Mouse (Mus musculus) heart, embryonic 12.5 days (tissue): ENCODE data around the gene Ralgps1. TPM values are rescaled to one million over a fixed set of nuclear protein-coding genes. Genes with fewer than 3 reads are reported as not detected.
A peak's percentile ranks its signal among the peaks of the same experiment; 100 is the strongest.

Experiments used
- ATAC-seq: fragments of 200-750 bp; cut with Nextera tagmentation; 2 replicates; pipeline ENCODE4 v1.8.0; 2017; ENCODE audit warnings: moderate TSS enrichment, moderate library complexity; ENCODE audit not compliant: insufficient number of reproducible peaks, low FRiP score
- H3K27ac ChIP-seq: fragments of 300-500 bp; sonication (generic); 2 replicates; pipeline ENCODE4 v1.5.1; 2016; ENCODE audit warnings: mild to moderate bottlenecking, moderate library complexity; ENCODE audit not compliant: poor library complexity, severe bottlenecking
- H3K27me3 ChIP-seq: fragments of 300-500 bp; sonication (generic); replicated peaks from 2 replicates; pipeline ENCODE4 v1.6.1; 2016; ENCODE audit warnings: mild to moderate bottlenecking, moderate library complexity
- H3K36me3 ChIP-seq: fragments of 300-500 bp; sonication (generic); 2 replicates; pipeline ENCODE4 v1.6.1; 2016; ENCODE audit warnings: mild to moderate bottlenecking, moderate library complexity
- H3K4me1 ChIP-seq: fragments of 300-500 bp; sonication (generic); replicated peaks from 2 replicates; pipeline ENCODE4 v1.6.1; 2016; ENCODE audit warnings: mild to moderate bottlenecking
- H3K4me2 ChIP-seq: fragments of 300-500 bp; sonication (generic); 2 replicates; pipeline ENCODE4 v1.6.1; 2016; ENCODE audit warnings: mild to moderate bottlenecking, moderate library complexity
- H3K4me3 ChIP-seq: fragments of 300-500 bp; sonication (generic); 2 replicates; pipeline ENCODE4 v1.5.1; 2016; ENCODE audit warnings: mild to moderate bottlenecking
- H3K9ac ChIP-seq: fragments of 300-500 bp; sonication (generic); 2 replicates; pipeline ENCODE4 v1.6.1; 2016; ENCODE audit warnings: mild to moderate bottlenecking, moderate library complexity
- H3K9me3 ChIP-seq: fragments of 300-500 bp; sonication (generic); replicated peaks from 2 replicates; pipeline ENCODE4 v1.6.1; 2016; ENCODE audit warnings: mild to moderate bottlenecking, moderate library complexity
- WGBS: fragments of 180-500 bp; shearing (Covaris S2); methylation state at CpG from one replicate; pipeline ENCODE4 v1.1.7; 2016; 5-methylcytosine and 5-hydroxymethylcytosine counted together
- polyA plus RNA-seq: library from polyadenylated mRNA; unstranded; fragments of >200 nt; fragmentation: Nextera tagmentation; extraction: Ambion mirVana; gene quantifications from 2 replicates; pipeline ENCODE4 v1.2.1, GENCODE M21; 2016

Gene Ralgps1
- polyA plus RNA-seq, 1 experiment from 2014 or later, result 6.3 TPM

- Histone ChIP-seq H3K4me3 (no peak overlapping the region), H3K9ac (no peak overlapping the region), H3K9me3 (no peaks in the 10 kb centered on the region), H3K27me3 (no peaks in the 10 kb centered on the region), H3K4me1 (peaks cover 38% of the 10 kb centered on the region), H3K27ac (no peak overlapping the region), H3K36me3 (no peaks in the 10 kb centered on the region), H3K4me2 (no peak overlapping the region)
- ATAC-seq, result no peak
- WGBS, result 70% methylated on average over 8 of the region's 8 CpGs
These were observed 110.5 kb downstream of the Ralgps1 start for GRCm38 (mm10) chr2:33260772-33261171.

DNA sequence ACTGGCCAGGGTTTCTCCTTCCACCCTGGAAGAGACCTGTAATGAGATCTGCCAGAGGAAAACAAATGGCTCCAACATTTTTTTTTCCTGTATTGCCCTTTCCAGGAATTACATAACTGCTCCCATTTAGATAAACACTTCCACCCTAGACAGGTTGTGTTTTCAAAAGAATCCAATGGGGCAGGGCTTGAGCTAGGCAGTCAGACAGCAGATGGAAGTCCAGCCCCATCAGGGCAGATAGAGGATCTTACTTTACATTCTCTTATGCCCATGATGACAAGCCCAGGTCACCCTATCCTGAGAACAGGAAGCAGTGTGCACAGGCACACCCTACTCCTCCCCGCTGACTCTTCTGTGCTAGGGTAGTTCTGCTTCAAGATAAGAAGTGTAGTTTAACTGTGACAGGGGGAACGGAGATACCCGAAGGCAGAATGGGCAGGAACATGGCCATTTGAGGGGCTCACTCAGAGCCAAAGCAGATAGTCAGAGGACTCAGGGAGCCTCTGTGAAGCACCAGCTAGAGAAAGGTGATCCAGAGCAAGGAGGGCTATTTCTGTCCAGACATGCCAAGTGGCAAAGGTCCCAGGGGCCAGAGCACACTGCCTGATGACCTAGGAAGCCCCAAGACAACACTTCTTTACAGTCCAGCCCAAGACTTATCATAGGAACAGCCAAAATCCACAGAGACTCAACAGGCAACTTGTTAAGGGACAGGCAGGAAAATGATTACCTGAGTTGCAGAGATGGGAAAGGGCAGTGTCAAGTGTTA, 114.3 kb downstream of the Ralgps1 start:
- H3K4me3 ChIP-seq, result no peak overlapping the region
- ATAC-seq, result no peak
- no peaks in the 10 kb centered on the region for H3K27me3 ChIP-seq
- no peaks in the 10 kb centered on the region for H3K9me3 ChIP-seq
- no peak overlapping the region for H3K9ac ChIP-seq
- WGBS, result 26% methylated on average over 3 of the region's 3 CpGs
- no peaks in the 10 kb centered on the region for H3K36me3 ChIP-seq
- no peak overlapping the region for H3K4me2 ChIP-seq
- H3K4me1 ChIP-seq, result peaks cover 61% of the 10 kb centered on the region
- peak overlapping the region; percentile 30; the same call in 1 of the 2 replicates for H3K27ac ChIP-seq

DNA sequence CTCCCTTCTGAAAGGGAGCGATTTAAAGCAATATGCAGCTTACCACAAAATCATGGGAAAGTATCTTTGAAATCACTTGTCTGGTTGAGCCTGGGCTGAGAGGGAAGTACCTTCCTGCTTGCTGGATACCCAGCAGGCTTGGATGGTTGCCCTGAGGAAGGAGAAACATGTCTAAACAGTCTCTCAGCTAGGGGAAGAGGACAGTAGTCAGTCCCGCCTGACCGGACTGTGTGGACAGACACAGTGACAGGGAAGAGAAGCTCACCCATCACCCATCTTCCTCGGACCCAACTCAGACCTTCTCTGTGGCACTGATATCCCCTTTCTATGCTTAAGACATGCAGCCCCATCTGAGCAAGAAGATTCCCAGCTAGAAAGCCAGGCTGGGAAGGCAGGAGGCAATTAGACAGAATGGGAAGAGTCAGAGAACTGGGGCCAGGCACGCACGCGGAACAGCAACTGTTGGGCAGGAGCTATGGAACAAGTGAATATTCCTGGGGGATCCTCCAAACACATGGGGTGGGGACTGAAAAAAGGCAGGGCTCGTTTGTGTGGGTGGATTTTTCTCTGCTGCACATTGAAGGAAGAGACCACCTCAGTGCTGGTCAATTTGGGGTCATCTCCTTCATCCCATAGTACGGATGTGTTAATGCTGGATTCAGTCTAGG, 116.8 kb downstream of the Ralgps1 start:
- Histone ChIP-seq H3K36me3 (no peaks in the 10 kb centered on the region), H3K27ac (peak overlapping the region; percentile 86), H3K4me1 (peaks cover 75% of the 10 kb centered on the region), H3K9me3 (no peaks in the 10 kb centered on the region), H3K4me2 (peak overlapping the region; percentile 5; the same call in 1 of the 2 replicates), H3K27me3 (no peaks in the 10 kb centered on the region), H3K4me3 (no peak overlapping the region), H3K9ac (0 out of 2 replicates have a peak overlapping the region, but pooled peaks have one; percentile 11)
- 70% methylated on average over 9 of the region's 9 CpGs for WGBS
- ATAC-seq, result no peak

- peak overlapping the region; percentile 86 for H3K27ac ChIP-seq
- ATAC-seq, result peak; percentile 46
- H3K9ac ChIP-seq, result no peak overlapping the region
- H3K4me1 ChIP-seq, result peaks cover 82% of the 10 kb centered on the region
- H3K4me2 ChIP-seq, result peak overlapping the region; percentile 38
- H3K36me3 ChIP-seq, result no peaks in the 10 kb centered on the region
- H3K9me3 ChIP-seq, result no peaks in the 10 kb centered on the region
- H3K4me3 ChIP-seq, result no peak overlapping the region
- WGBS, result 17% methylated on average over 4 of the region's 4 CpGs
- H3K27me3 ChIP-seq, result no peaks in the 10 kb centered on the region
These were observed 117.6 kb downstream of the Ralgps1 start for GRCm38 (mm10) chr2:33253572-33254190.

GRCm38 (mm10) chr2:33252751-33253150, 118.5 kb downstream of the Ralgps1 start:
- Histone ChIP-seq H3K4me1 (peaks cover 85% of the 10 kb centered on the region), H3K27ac (peak overlapping the region; percentile 86)
- no peak for ATAC-seq

DNA sequence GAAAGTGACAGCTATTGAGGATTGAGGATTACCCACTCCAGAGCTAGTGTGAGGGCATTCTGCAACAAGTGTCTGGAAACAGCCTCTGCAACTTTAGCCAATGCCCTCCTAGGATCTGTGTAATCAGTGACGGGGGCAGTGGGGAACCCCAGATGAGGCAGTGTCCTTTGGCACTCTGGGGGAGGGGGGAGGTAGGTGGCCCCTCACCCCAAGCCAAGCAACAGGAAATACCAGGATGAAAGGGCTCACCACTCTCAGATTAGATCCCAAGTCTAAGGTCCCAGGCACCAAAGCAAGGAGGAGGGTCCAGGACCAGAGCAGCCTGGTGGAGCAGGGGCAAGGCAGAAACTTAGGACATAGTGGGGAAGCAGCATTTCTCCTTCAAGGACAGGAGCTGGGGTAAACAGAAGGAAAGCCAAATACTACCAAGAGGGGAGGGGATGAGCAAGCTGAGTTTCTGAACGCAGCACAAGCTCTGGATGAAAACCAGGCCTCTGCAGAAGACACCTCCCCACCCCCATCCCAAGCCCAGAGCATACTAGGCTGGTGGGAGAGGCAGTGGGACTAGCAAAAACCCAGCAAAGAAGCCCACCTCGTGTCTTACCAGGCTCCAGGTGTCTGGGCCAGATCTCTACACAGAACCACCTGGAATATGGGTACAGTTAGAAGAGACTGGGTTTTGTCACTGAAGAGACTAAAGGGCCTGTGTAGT, 121.2 kb downstream of the Ralgps1 start:
- Histone ChIP-seq H3K27ac (peak overlapping the region; percentile 82), H3K27me3 (no peaks in the 10 kb centered on the region)
- WGBS, result 24% methylated on average over 3 of the region's 3 CpGs

More at GRCm38 (mm10) chr2:33252751-33253150, 118.5 kb downstream of the Ralgps1 start:
- Histone ChIP-seq H3K4me3 (no peak overlapping the region), H3K9me3 (no peaks in the 10 kb centered on the region), H3K4me2 (no peak overlapping the region), H3K9ac (no peak overlapping the region), H3K36me3 (0 out of 2 replicates have a peak, but pooled peaks cover 2% of the 10 kb centered on the region), H3K27me3 (no peaks in the 10 kb centered on the region)
- 86% methylated on average over 6 of the region's 6 CpGs for WGBS

DNA sequence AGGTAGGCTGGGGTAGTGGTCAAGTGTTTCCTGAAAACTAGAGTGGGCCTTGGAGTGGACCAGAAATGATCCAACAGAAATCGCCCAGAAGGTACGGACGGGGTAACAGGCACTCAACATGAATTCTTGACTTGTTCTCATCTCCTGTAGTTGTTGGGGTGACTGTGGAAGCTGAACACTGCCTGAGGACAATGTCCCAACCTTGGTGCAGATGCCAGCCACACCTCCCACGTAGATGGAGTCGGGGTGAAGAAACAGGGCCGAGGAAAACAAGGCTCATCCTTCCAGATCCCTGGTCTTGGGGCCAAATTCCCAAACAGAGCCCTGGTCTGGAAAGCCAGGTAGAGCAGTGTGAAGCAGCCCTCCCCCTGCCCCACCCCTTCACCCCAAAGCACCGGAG, 122.7 kb downstream of the Ralgps1 start:
- no peak overlapping the region for H3K4me2 ChIP-seq
- H3K9ac ChIP-seq, result no peak overlapping the region
- peaks cover 72% of the 10 kb centered on the region for H3K4me1 ChIP-seq
- 93% methylated on average over 7 of the region's 7 CpGs for WGBS
- H3K9me3 ChIP-seq, result no peaks in the 10 kb centered on the region
- no peak overlapping the region for H3K27ac ChIP-seq
- H3K36me3 ChIP-seq, result peaks cover 19% of the 10 kb centered on the region
- H3K27me3 ChIP-seq, result no peaks in the 10 kb centered on the region
- ATAC-seq, result no peak
- no peak overlapping the region for H3K4me3 ChIP-seq

More for the DNA sequence above, 121.2 kb downstream of the Ralgps1 start:
- no peak for ATAC-seq
- no peaks in the 10 kb centered on the region for H3K9me3 ChIP-seq
- peaks cover 12% of the 10 kb centered on the region for H3K36me3 ChIP-seq
- H3K4me2 ChIP-seq, result no peak overlapping the region
- no peak overlapping the region for H3K4me3 ChIP-seq
- peaks cover 71% of the 10 kb centered on the region for H3K4me1 ChIP-seq
- peak overlapping the region; percentile 59 for H3K9ac ChIP-seq

GRCm38 (mm10) chr2:33246841-33247240, 124.4 kb downstream of the Ralgps1 start:
- no peak overlapping the region for H3K4me2 ChIP-seq
- ATAC-seq, result no peak
- H3K9ac ChIP-seq, result no peak overlapping the region
- WGBS, result 79% methylated on average over 5 of the region's 5 CpGs
- no peaks in the 10 kb centered on the region for H3K9me3 ChIP-seq
- H3K4me3 ChIP-seq, result no peak overlapping the region
- peaks cover 55% of the 10 kb centered on the region for H3K4me1 ChIP-seq
- H3K36me3 ChIP-seq, result peaks cover 36% of the 10 kb centered on the region
- no peaks in the 10 kb centered on the region for H3K27me3 ChIP-seq
- H3K27ac ChIP-seq, result no peak overlapping the region

GRCm38 (mm10) chr2:33245350-33245749, 125.9 kb downstream of the Ralgps1 start:
- Histone ChIP-seq H3K4me3 (no peak overlapping the region), H3K4me1 (peaks cover 43% of the 10 kb centered on the region), H3K4me2 (no peak overlapping the region), H3K27ac (peak overlapping the region; percentile 21; the same call in 1 of the 2 replicates), H3K9me3 (no peaks in the 10 kb centered on the region), H3K9ac (0 out of 2 replicates have a peak overlapping the region, but pooled peaks have one; percentile 10), H3K36me3 (peaks cover 44% of the 10 kb centered on the region), H3K27me3 (no peaks in the 10 kb centered on the region)
- no peak for ATAC-seq

- WGBS, result 61% methylated on average over 6 of the region's 6 CpGs
- Histone ChIP-seq H3K4me3 (no peak overlapping the region), H3K4me2 (no peak overlapping the region), H3K9ac (0 out of 2 replicates have a peak overlapping the region, but pooled peaks have one; percentile 10), H3K27ac (peak overlapping the region; percentile 21; the same call in 1 of the 2 replicates), H3K9me3 (no peaks in the 10 kb centered on the region), H3K27me3 (no peaks in the 10 kb centered on the region), H3K4me1 (peaks cover 43% of the 10 kb centered on the region), H3K36me3 (peaks cover 44% of the 10 kb centered on the region)
- no peak for ATAC-seq
These were observed 126.4 kb downstream of the Ralgps1 start for GRCm38 (mm10) chr2:33244880-33245279.
